Mouse (Mus musculus) hindbrain, embryonic 13.5 days (tissue): ENCODE data around the gene Emc6. TPM values are rescaled to one million over a fixed set of nuclear protein-coding genes. Genes with fewer than 3 reads are reported as not detected.
A peak's percentile ranks its signal among the peaks of the same experiment; 100 is the strongest.

ENCODE experiments used
- ATAC-seq: fragments of 200-750 bp; cut with Nextera tagmentation; 2 replicates; pipeline ENCODE4 v1.8.0; 2017; ENCODE audit warnings: moderate TSS enrichment; ENCODE audit not compliant: low FRiP score
- H3K27ac ChIP-seq: fragments of 300-500 bp; sonication (generic); 2 replicates; pipeline ENCODE4 v1.5.1; 2015; ENCODE audit warnings: inconsistent platforms, mild to moderate bottlenecking, moderate library complexity
- H3K27me3 ChIP-seq: fragments of 300-500 bp; sonication (generic); 2 replicates; pipeline ENCODE4 v1.6.1; 2015; ENCODE audit warnings: mild to moderate bottlenecking, inconsistent platforms
- H3K36me3 ChIP-seq: fragments of 300-500 bp; sonication (generic); 2 replicates; pipeline ENCODE4 v1.6.1; 2015; ENCODE audit warnings: mild to moderate bottlenecking, inconsistent platforms
- H3K4me1 ChIP-seq: fragments of 300-500 bp; sonication (generic); replicated peaks from 2 replicates; pipeline ENCODE4 v1.6.1; 2015; ENCODE audit warnings: inconsistent platforms
- H3K4me2 ChIP-seq: fragments of 300-500 bp; sonication (generic); 2 replicates; pipeline ENCODE4 v1.6.1; 2015; ENCODE audit warnings: inconsistent platforms, mild to moderate bottlenecking, moderate library complexity
- H3K4me3 ChIP-seq: fragments of 300-500 bp; sonication (generic); 2 replicates; pipeline ENCODE4 v1.5.1; 2015; ENCODE audit warnings: mild to moderate bottlenecking, inconsistent platforms
- H3K9ac ChIP-seq: fragments of 300-500 bp; sonication (generic); 2 replicates; pipeline ENCODE4 v1.6.1; 2015; ENCODE audit warnings: mild to moderate bottlenecking, inconsistent platforms
- H3K9me3 ChIP-seq: fragments of 300-500 bp; sonication (generic); 2 replicates; pipeline ENCODE4 v1.6.1; 2016; ENCODE audit warnings: inconsistent platforms
- WGBS: fragments of 180-500 bp; shearing (Covaris S2); methylation state at CpG from one replicate; pipeline ENCODE4 v1.1.7; 2015; 5-methylcytosine and 5-hydroxymethylcytosine counted together
- polyA plus RNA-seq: library from polyadenylated mRNA; unstranded; fragments of >200 nt; fragmentation: Nextera tagmentation; extraction: Ambion mirVana; gene quantifications from 2 replicates; pipeline ENCODE4 v1.2.1, GENCODE M21; 2015

Gene Emc6
- 120 and 136 TPM in 2 replicates for polyA plus RNA-seq

DNA sequence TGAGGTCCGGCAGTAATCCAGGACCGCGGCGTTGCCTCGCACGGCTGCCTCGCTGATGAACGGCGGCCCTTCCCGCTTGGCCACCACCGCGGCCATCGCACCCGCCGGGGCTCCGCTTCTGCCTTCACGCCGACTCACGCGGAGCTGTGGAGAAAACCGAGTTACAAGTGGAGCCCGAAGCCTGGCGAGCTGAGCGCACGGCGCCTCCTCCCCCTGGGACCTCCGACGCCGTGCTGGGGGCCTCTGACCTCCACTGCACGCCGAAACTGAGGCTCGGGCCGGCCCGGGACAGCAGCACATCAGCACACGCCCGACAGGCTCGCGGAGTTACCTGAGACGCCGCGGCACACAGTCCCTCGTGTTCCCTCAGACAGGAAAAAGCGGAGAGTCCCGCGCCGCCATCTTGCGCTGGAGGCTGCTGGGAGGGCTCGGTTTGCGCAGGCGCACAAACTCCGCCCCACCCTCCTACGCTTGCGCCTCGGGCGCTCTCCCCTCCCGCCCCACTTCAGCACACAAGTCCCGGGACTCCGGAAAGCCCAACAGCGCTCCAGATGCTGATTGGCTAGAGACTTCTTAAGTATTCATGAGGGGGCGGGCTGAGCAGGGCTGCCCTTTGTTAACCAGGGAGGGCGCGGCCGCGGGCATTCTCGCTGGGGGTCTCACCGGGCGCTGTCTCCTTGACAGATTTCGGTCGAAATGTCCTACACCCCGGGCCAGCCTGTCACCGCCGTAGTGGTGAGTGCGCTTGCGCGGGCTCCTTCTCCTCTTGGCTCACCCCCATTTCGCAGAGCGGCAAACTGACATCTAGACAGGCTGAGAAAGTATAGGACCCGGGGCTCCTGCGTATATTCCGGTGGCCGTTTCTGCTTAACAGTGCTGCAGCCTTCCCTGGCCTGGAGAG is at the start of gene Emc6, which contains the start of gene Tax1bp3:
TSS of gene Emc6 (minus strand) at position 430 of the 901 bp plus-strand sequence.
TSS of gene Tax1bp3 (plus strand) at position 476 of the 901 bp plus-strand sequence.
- peak within 1 kb of the TSS; percentile 92 for H3K9ac ChIP-seq
- H3K27ac ChIP-seq: peak within 1 kb of the TSS; percentile 91
- peak; percentile 98 for ATAC-seq
- H3K9me3 ChIP-seq: no peaks in the 10 kb centered on the region
- WGBS: under 1% methylated on average over 81 of the region's 81 CpGs
- peaks cover 17% of the 10 kb centered on the region for H3K36me3 ChIP-seq
- H3K4me1 ChIP-seq: peaks cover 56% of the 10 kb centered on the region
- H3K4me2 ChIP-seq: peak within 1 kb of the TSS; percentile 84
- peak within 1 kb of the TSS; percentile 71 for H3K4me3 ChIP-seq
- H3K27me3 ChIP-seq: no peaks in the 10 kb centered on the region

- H3K36me3 ChIP-seq: no peaks in the 10 kb centered on the region
- no peak overlapping the region for H3K4me2 ChIP-seq
- no peaks in the 10 kb centered on the region for H3K27me3 ChIP-seq
- peaks cover 5% of the 10 kb centered on the region; the same call in 1 of the 2 replicates for H3K9me3 ChIP-seq
- no peak for ATAC-seq
- 92% methylated on average over 6 of the region's 6 CpGs for WGBS
- H3K4me3 ChIP-seq: no peak overlapping the region
- H3K27ac ChIP-seq: no peak overlapping the region
- H3K9ac ChIP-seq: no peak overlapping the region
- H3K4me1 ChIP-seq: no peaks in the 10 kb centered on the region
These were observed 49.0 kb upstream of the Emc6 start for GRCm38 (mm10) chr11:73225856-73226255.

DNA sequence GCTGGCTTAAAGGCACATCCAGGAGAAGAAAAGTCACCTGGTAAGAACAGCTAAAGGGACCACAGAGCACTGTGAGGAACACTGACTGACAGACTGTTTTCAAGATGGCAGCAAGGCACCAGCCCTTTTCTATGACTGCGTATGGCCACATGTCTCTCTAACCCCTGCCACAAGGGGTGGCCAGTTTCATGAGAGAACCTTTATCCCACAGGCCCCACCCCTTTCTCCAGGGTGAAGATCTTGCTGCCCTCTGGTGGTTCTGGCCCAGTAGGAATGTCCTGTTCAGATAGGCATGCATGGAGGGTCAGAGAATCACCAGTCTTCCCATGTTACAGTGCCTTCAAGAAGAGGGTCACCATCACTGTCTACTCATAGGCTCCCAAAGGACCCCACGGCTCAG is 47.1 kb upstream of the Emc6 start:
- peaks cover 3% of the 10 kb centered on the region; the same call in 1 of the 2 replicates for H3K9me3 ChIP-seq
- H3K27ac ChIP-seq: no peak overlapping the region
- H3K4me2 ChIP-seq: no peak overlapping the region
- H3K36me3 ChIP-seq: no peaks in the 10 kb centered on the region
- H3K4me1 ChIP-seq: no peaks in the 10 kb centered on the region
- no peak overlapping the region for H3K4me3 ChIP-seq
- no peak overlapping the region for H3K9ac ChIP-seq
- no peak for ATAC-seq
- 77% methylated on average over 2 of the region's 2 CpGs for WGBS
- H3K27me3 ChIP-seq: no peaks in the 10 kb centered on the region

GRCm38 (mm10) chr11:73222846-73223245 is 46.0 kb upstream of the Emc6 start:
- ATAC-seq: no peak
- Histone ChIP-seq H3K4me3 (no peak overlapping the region), H3K4me1 (no peaks in the 10 kb centered on the region), H3K9me3 (no peaks in the 10 kb centered on the region), H3K36me3 (no peaks in the 10 kb centered on the region), H3K9ac (no peak overlapping the region), H3K27me3 (no peaks in the 10 kb centered on the region), H3K4me2 (no peak overlapping the region), H3K27ac (no peak overlapping the region)
- WGBS: 48% methylated on average over 5 of the region's 5 CpGs

- Histone ChIP-seq H3K4me3 (no peak overlapping the region), H3K4me2 (no peak overlapping the region), H3K36me3 (no peaks in the 10 kb centered on the region), H3K9me3 (no peaks in the 10 kb centered on the region), H3K27me3 (no peaks in the 10 kb centered on the region), H3K9ac (no peak overlapping the region), H3K4me1 (no peaks in the 10 kb centered on the region), H3K27ac (no peak overlapping the region)
- ATAC-seq: no peak
- 94% methylated on average over 1 of the region's 1 CpGs for WGBS
These were observed 43.8 kb upstream of the Emc6 start for GRCm38 (mm10) chr11:73220651-73221050.

DNA sequence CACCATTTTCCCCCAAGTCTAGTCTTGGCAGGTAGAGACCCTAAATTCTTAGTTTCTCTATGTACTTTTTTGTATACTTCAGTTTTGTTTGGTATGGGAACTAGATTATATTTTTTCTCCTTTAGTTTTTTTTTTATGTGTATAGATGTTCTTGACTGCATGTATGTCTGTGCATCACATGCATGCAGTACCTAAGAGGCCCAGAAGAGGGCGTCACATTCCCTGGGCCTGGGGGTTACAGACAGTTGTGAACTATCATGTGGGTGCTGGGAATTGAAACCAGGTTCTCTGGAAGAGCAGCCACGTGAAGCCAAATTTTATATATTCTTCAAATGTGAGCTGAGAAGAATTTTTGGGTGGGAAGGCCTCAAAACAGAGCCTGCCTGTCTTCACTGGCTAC is 42.8 kb upstream of the Emc6 start:
- Histone ChIP-seq H3K27me3 (0 out of 2 replicates have a peak, but pooled peaks cover 5% of the 10 kb centered on the region), H3K4me1 (no peaks in the 10 kb centered on the region), H3K4me2 (no peak overlapping the region), H3K9me3 (no peaks in the 10 kb centered on the region), H3K9ac (no peak overlapping the region), H3K36me3 (no peaks in the 10 kb centered on the region), H3K4me3 (no peak overlapping the region), H3K27ac (no peak overlapping the region)
- no peak for ATAC-seq
- WGBS: 57% methylated on average over 2 of the region's 2 CpGs

GRCm38 (mm10) chr11:73213956-73214355 is 37.1 kb upstream of the Emc6 start:
- no peak overlapping the region for H3K27ac ChIP-seq
- no peaks in the 10 kb centered on the region for H3K36me3 ChIP-seq
- H3K27me3 ChIP-seq: 0 out of 2 replicates have a peak, but pooled peaks cover 5% of the 10 kb centered on the region
- ATAC-seq: no peak
- no peak overlapping the region for H3K4me2 ChIP-seq
- H3K4me1 ChIP-seq: no peaks in the 10 kb centered on the region
- no peak overlapping the region for H3K4me3 ChIP-seq
- 79% methylated on average over 3 of the region's 3 CpGs for WGBS
- no peak overlapping the region for H3K9ac ChIP-seq
- H3K9me3 ChIP-seq: no peaks in the 10 kb centered on the region

GRCm38 (mm10) chr11:73207621-73208020 is 30.8 kb upstream of the Emc6 start:
- H3K4me2 ChIP-seq: no peak overlapping the region
- no peaks in the 10 kb centered on the region for H3K36me3 ChIP-seq
- no peaks in the 10 kb centered on the region for H3K9me3 ChIP-seq
- no peaks in the 10 kb centered on the region for H3K4me1 ChIP-seq
- no peaks in the 10 kb centered on the region for H3K27me3 ChIP-seq
- no peak overlapping the region for H3K9ac ChIP-seq
- H3K4me3 ChIP-seq: no peak overlapping the region
- no peak for ATAC-seq
- WGBS: 71% methylated on average over 2 of the region's 2 CpGs
- H3K27ac ChIP-seq: no peak overlapping the region

DNA sequence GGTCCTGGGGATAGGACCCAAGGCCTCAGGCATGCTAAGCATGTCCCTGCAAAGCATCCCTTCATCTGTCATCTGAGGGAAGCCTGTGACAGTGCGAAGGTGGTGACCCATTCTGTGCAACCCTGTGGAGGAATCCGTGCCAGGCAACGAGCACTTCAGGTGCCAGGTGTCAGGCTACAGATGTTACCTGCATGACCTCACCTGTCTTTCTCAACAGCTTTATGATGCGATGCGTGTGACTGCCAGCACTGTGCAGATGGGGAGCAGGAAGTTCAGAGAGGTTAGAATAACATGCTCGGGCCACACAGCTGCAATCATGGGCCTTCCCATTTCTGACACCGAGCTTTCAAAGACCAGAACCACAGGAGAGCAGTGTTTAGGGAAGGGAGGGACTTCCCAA is 28.4 kb upstream of the Emc6 start:
- 75% methylated on average over 7 of the region's 7 CpGs for WGBS
- H3K4me1 ChIP-seq: no peaks in the 10 kb centered on the region
- no peaks in the 10 kb centered on the region for H3K9me3 ChIP-seq
- no peaks in the 10 kb centered on the region for H3K36me3 ChIP-seq
- H3K4me3 ChIP-seq: no peak overlapping the region
- no peak overlapping the region for H3K9ac ChIP-seq
- H3K27ac ChIP-seq: no peak overlapping the region
- no peak overlapping the region for H3K4me2 ChIP-seq
- no peaks in the 10 kb centered on the region for H3K27me3 ChIP-seq
- ATAC-seq: no peak

DNA sequence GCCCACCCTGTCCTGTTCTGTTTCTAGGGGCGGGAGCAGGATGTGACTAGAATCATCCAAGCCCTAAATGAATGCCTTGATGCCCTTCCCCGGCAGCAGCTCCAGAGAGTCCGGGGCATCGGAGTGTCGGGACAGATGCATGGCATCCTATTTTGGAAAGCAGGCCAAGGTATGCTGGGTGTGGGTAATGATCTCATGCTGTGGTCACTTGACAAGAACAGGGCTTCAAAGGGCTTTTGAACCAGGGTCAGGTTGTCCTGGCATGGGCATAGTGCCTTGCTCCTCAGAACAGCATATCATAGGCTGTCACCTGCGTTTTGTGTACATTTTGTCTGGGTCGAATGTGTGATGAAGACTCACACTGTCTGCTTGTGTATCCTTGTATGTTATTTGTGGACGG is 27.1 kb upstream of the Emc6 start:
- H3K4me2 ChIP-seq: no peak overlapping the region
- H3K27me3 ChIP-seq: no peaks in the 10 kb centered on the region
- peaks cover 6% of the 10 kb centered on the region for H3K4me1 ChIP-seq
- no peak overlapping the region for H3K4me3 ChIP-seq
- no peaks in the 10 kb centered on the region for H3K9me3 ChIP-seq
- WGBS: 87% methylated on average over 8 of the region's 8 CpGs
- no peak for ATAC-seq
- H3K9ac ChIP-seq: no peak overlapping the region
- no peak overlapping the region for H3K27ac ChIP-seq
- H3K36me3 ChIP-seq: no peaks in the 10 kb centered on the region

DNA sequence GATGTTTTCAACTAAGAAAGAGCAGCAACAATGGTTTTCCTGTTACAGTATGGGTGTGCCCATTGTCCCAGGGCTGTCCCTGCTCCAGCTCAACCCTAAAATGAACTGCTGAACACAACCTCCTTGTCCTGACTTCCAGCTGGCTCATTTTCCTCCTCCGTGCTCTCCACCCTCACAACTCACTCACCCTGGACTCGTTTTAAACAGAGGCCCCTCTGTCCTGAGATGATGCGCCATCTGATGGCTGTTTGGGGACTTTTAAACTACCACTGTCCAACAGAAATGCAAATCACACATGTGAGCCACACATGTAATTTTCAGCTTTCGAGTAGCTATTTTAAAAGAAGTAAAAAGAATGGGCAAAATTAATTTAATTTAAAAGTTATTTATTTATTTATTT is 24.8 kb upstream of the Emc6 start:
- peaks cover 26% of the 10 kb centered on the region for H3K4me1 ChIP-seq
- no peaks in the 10 kb centered on the region for H3K9me3 ChIP-seq
- no peak overlapping the region for H3K4me3 ChIP-seq
- WGBS: 39% methylated on average over 4 of the region's 4 CpGs
- H3K36me3 ChIP-seq: no peaks in the 10 kb centered on the region
- H3K27ac ChIP-seq: no peak overlapping the region
- no peak overlapping the region for H3K4me2 ChIP-seq
- ATAC-seq: no peak
- no peaks in the 10 kb centered on the region for H3K27me3 ChIP-seq
- no peak overlapping the region for H3K9ac ChIP-seq

GRCm38 (mm10) chr11:73201021-73201420 is 24.2 kb upstream of the Emc6 start:
- no peak overlapping the region for H3K27ac ChIP-seq
- H3K4me2 ChIP-seq: no peak overlapping the region
- H3K36me3 ChIP-seq: peaks cover 2% of the 10 kb centered on the region; the same call in 1 of the 2 replicates
- peaks cover 27% of the 10 kb centered on the region for H3K4me1 ChIP-seq
- no peak for ATAC-seq
- H3K27me3 ChIP-seq: no peaks in the 10 kb centered on the region
- WGBS: 76% methylated on average over 2 of the region's 2 CpGs
- H3K9me3 ChIP-seq: no peaks in the 10 kb centered on the region
- H3K9ac ChIP-seq: no peak overlapping the region
- no peak overlapping the region for H3K4me3 ChIP-seq

DNA sequence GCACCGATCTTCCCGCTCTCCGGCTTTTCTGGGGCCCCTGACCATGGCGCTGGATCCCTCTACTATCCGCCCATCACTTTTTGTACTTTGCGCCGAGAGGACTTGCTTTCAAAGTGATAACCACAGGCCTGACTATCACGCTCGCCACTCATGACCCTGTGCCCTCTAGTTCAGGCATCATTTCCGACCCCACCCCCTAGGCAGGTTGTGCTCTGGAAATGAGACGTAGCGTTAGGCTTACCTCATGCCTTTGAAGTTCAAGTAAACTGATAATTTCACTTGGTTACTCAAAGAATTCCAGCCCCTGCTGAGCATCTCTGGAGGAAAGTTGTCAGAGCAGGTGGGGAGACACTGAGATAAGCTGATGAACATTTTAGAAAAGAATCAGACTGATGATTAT is 23.0 kb upstream of the Emc6 start:
- Histone ChIP-seq H3K27me3 (no peaks in the 10 kb centered on the region), H3K27ac (peak overlapping the region; percentile 52; the same call in 1 of the 2 replicates), H3K4me1 (peaks cover 27% of the 10 kb centered on the region), H3K9me3 (no peaks in the 10 kb centered on the region), H3K9ac (peak overlapping the region; percentile 88), H3K36me3 (peaks cover 13% of the 10 kb centered on the region), H3K4me3 (peak overlapping the region; percentile 79), H3K4me2 (peak overlapping the region; percentile 83)
- 5% methylated on average over 12 of the region's 12 CpGs for WGBS
- no peak for ATAC-seq
